Mouse (Mus musculus) hindbrain, embryonic 11.5 days (tissue): ENCODE measurements around the gene 2900011O08Rik. TPM values are rescaled to one million over a fixed set of nuclear protein-coding genes. Genes with fewer than 3 reads are reported as not detected.

Source experiments
- ATAC-seq: fragments of 200-750 bp; cut with Nextera tagmentation; 2 replicates; pipeline ENCODE4 v1.8.0; 2017; ENCODE audit warnings: mild to moderate bottlenecking, moderate TSS enrichment, moderate library complexity; ENCODE audit not compliant: low FRiP score
- DNase-seq: peaks from one replicate; pipeline ENCODE4 v3.0.0-alpha.2; 2015; ENCODE audit warnings: low spot score
- H3K27ac ChIP-seq: fragments of 300-500 bp; sonication (generic); 2 replicates; pipeline ENCODE4 v1.5.1; 2014; ENCODE audit warnings: mild to moderate bottlenecking, low read depth, low read length
- H3K27me3 ChIP-seq: fragments of 300-500 bp; sonication (generic); 2 replicates; pipeline ENCODE4 v1.6.1; 2014; ENCODE audit warnings: mild to moderate bottlenecking, low read length, moderate library complexity, mixed read lengths; ENCODE audit not compliant: control insufficient read depth, insufficient read depth
- H3K36me3 ChIP-seq: fragments of 300-500 bp; sonication (generic); 2 replicates; pipeline ENCODE4 v1.6.1; 2014; ENCODE audit warnings: mild to moderate bottlenecking, low read length, moderate library complexity, mixed read lengths; ENCODE audit not compliant: control insufficient read depth, insufficient read depth
- H3K4me1 ChIP-seq: fragments of 300-500 bp; sonication (generic); replicated peaks from 2 replicates; pipeline ENCODE4 v1.6.1; 2014; ENCODE audit warnings: low read length, mixed read lengths; ENCODE audit not compliant: control insufficient read depth, insufficient read depth
- H3K4me2 ChIP-seq: fragments of 300-500 bp; sonication (generic); replicated peaks from 2 replicates; pipeline ENCODE4 v1.6.1; 2014; ENCODE audit warnings: mild to moderate bottlenecking, low read depth, low read length
- H3K4me3 ChIP-seq: fragments of 300-500 bp; sonication (generic); 2 replicates; pipeline ENCODE4 v1.5.1; 2014; ENCODE audit warnings: low read depth, low read length
- H3K9ac ChIP-seq: fragments of 300-500 bp; sonication (generic); 2 replicates; pipeline ENCODE4 v1.6.1; 2014; ENCODE audit warnings: low read depth, low read length
- H3K9me3 ChIP-seq: fragments of 300-500 bp; sonication (generic); 2 replicates; pipeline ENCODE4 v1.6.1; 2016; ENCODE audit warnings: low read length; ENCODE audit not compliant: control insufficient read depth
- WGBS: fragments of 180-500 bp; shearing (Covaris S2); extraction: QIAGEN DNeasy Blood & Tissue Kit; methylation state at CpG from one replicate; pipeline ENCODE4 v1.1.7; 2014; 5-methylcytosine and 5-hydroxymethylcytosine counted together
- polyA plus RNA-seq: library from polyadenylated mRNA; unstranded; fragments of >200 nt; fragmentation: Nextera tagmentation; extraction: Ambion mirVana; gene quantifications from 2 replicates; pipeline ENCODE4 v1.2.1, GENCODE M21; 2014

The 2900011O08Rik gene
- polyA plus RNA-seq, 1 experiment from 2014 or later = 38.4 TPM

GRCm38 (mm10) chr16:13994076-13994475, 7.7 kb downstream of the 2900011O08Rik start:
- Histone ChIP-seq H3K9me3 (no peaks in the 10 kb centered on the region), H3K9ac (no peak overlapping the region), H3K36me3 (no peaks in the 10 kb centered on the region), H3K4me2 (no peak overlapping the region), H3K27me3 (no peaks in the 10 kb centered on the region), H3K4me3 (no peak overlapping the region), H3K27ac (no peak overlapping the region), H3K4me1 (no peaks in the 10 kb centered on the region)
- DNase-seq (no peak), ATAC-seq (no peak)
- WGBS = 86% methylated on average over 1 of the region's 1 CpGs

GRCm38 (mm10) chr16:13994502-13994901, 8.1 kb downstream of the 2900011O08Rik start:
- no peak for ATAC-seq
- no peak overlapping the region for H3K4me3 ChIP-seq
- H3K4me1 ChIP-seq = no peaks in the 10 kb centered on the region
- no peaks in the 10 kb centered on the region for H3K27me3 ChIP-seq
- H3K9ac ChIP-seq = no peak overlapping the region
- H3K4me2 ChIP-seq = no peak overlapping the region
- no peak for DNase-seq
- no peak overlapping the region for H3K27ac ChIP-seq
- H3K36me3 ChIP-seq = no peaks in the 10 kb centered on the region
- H3K9me3 ChIP-seq = no peaks in the 10 kb centered on the region
- WGBS = 93% methylated on average over 1 of the region's 1 CpGs

GRCm38 (mm10) chr16:14003386-14004130, 17.2 kb downstream of the 2900011O08Rik start:
- no peak overlapping the region for H3K9ac ChIP-seq
- no peaks in the 10 kb centered on the region for H3K36me3 ChIP-seq
- H3K4me1 ChIP-seq = no peaks in the 10 kb centered on the region
- H3K9me3 ChIP-seq = no peaks in the 10 kb centered on the region
- no peaks in the 10 kb centered on the region for H3K27me3 ChIP-seq
- H3K4me3 ChIP-seq = no peak overlapping the region
- DNase-seq = no peak
- no peak overlapping the region for H3K27ac ChIP-seq
- WGBS = 72% methylated on average over 8 of the region's 8 CpGs
- no peak overlapping the region for H3K4me2 ChIP-seq
- ATAC-seq = no peak

- H3K27me3 ChIP-seq = no peaks in the 10 kb centered on the region
- no peaks in the 10 kb centered on the region for H3K9me3 ChIP-seq
- H3K4me2 ChIP-seq = no peak overlapping the region
- ATAC-seq (peak; percentile 47; the same call in 1 of the 2 replicates), DNase-seq (peak; percentile 20)
- H3K27ac ChIP-seq = no peak overlapping the region
- 26% methylated on average over 3 of the region's 3 CpGs for WGBS
- no peak overlapping the region for H3K9ac ChIP-seq
- no peak overlapping the region for H3K4me3 ChIP-seq
- no peaks in the 10 kb centered on the region for H3K36me3 ChIP-seq
- H3K4me1 ChIP-seq = no peaks in the 10 kb centered on the region
Observed at GRCm38 (mm10) chr16:14004170-14004569, 17.8 kb downstream of the 2900011O08Rik start.

GRCm38 (mm10) chr16:14004726-14005125, 18.3 kb downstream of the 2900011O08Rik start:
- DNase-seq (no peak), ATAC-seq (no peak)
- 72% methylated on average over 2 of the region's 2 CpGs for WGBS
- Histone ChIP-seq H3K4me3 (no peak overlapping the region), H3K36me3 (no peaks in the 10 kb centered on the region), H3K9ac (no peak overlapping the region), H3K27me3 (no peaks in the 10 kb centered on the region), H3K4me2 (no peak overlapping the region), H3K9me3 (no peaks in the 10 kb centered on the region), H3K27ac (no peak overlapping the region), H3K4me1 (no peaks in the 10 kb centered on the region)

GRCm38 (mm10) chr16:14005266-14005665, 18.9 kb downstream of the 2900011O08Rik start:
- ATAC-seq (no peak), DNase-seq (no peak)
- Histone ChIP-seq H3K4me1 (no peaks in the 10 kb centered on the region), H3K27ac (no peak overlapping the region), H3K4me3 (no peak overlapping the region), H3K9me3 (no peaks in the 10 kb centered on the region), H3K4me2 (no peak overlapping the region), H3K36me3 (no peaks in the 10 kb centered on the region), H3K9ac (no peak overlapping the region), H3K27me3 (no peaks in the 10 kb centered on the region)
- WGBS = 94% methylated on average over 4 of the region's 4 CpGs

- 76% methylated on average over 2 of the region's 2 CpGs for WGBS
- Histone ChIP-seq H3K4me2 (no peak overlapping the region), H3K9ac (no peak overlapping the region), H3K36me3 (no peaks in the 10 kb centered on the region), H3K4me1 (no peaks in the 10 kb centered on the region), H3K4me3 (no peak overlapping the region), H3K27ac (no peak overlapping the region), H3K27me3 (no peaks in the 10 kb centered on the region), H3K9me3 (no peaks in the 10 kb centered on the region)
- ATAC-seq (no peak), DNase-seq (no peak)
Observed at GRCm38 (mm10) chr16:14008081-14008480, 21.7 kb downstream of the 2900011O08Rik start.

- no peaks in the 10 kb centered on the region for H3K9me3 ChIP-seq
- no peak overlapping the region for H3K9ac ChIP-seq
- ATAC-seq (no peak), DNase-seq (no peak)
- H3K27ac ChIP-seq = no peak overlapping the region
- H3K4me2 ChIP-seq = no peak overlapping the region
- H3K36me3 ChIP-seq = no peaks in the 10 kb centered on the region
- no peak overlapping the region for H3K4me3 ChIP-seq
- H3K27me3 ChIP-seq = no peaks in the 10 kb centered on the region
- no peaks in the 10 kb centered on the region for H3K4me1 ChIP-seq
Observed at GRCm38 (mm10) chr16:14008708-14009107, 22.3 kb downstream of the 2900011O08Rik start.

GRCm38 (mm10) chr16:14009966-14010365, 23.6 kb downstream of the 2900011O08Rik start:
- 87% methylated on average over 4 of the region's 4 CpGs for WGBS
- Histone ChIP-seq H3K4me1 (no peaks in the 10 kb centered on the region), H3K4me2 (no peak overlapping the region), H3K36me3 (no peaks in the 10 kb centered on the region), H3K9ac (no peak overlapping the region), H3K27me3 (no peaks in the 10 kb centered on the region), H3K9me3 (no peaks in the 10 kb centered on the region), H3K4me3 (no peak overlapping the region), H3K27ac (no peak overlapping the region)
- ATAC-seq (no peak), DNase-seq (no peak)
